Mouse (Mus musculus) liver, adult 2 months (tissue): ENCODE measurements around the gene Gabra5. TPM values are rescaled to one million over a fixed set of nuclear protein-coding genes. Genes with fewer than 3 reads are reported as not detected.

Experiments
- DNase-seq: peaks from one replicate; pipeline ENCODE4 v3.0.0-alpha.2; 2011; ENCODE audit warnings: low read depth, low spot score; ENCODE audit errors: extremely low read depth
- H3K27ac ChIP-seq: fragments of 200-500 bp; replicated peaks from 2 replicates; pipeline ENCODE4 v1.5.1; 2012; ENCODE audit warnings: low read depth, mild to moderate bottlenecking, control low read depth, inconsistent platforms, low read length; ENCODE audit not compliant: insufficient read depth
- H3K27me3 ChIP-seq: fragments of 200-500 bp; 2 replicates; pipeline ENCODE4 v1.6.1; 2012; ENCODE audit warnings: mild to moderate bottlenecking, moderate library complexity, low read length, inconsistent platforms; ENCODE audit not compliant: control insufficient read depth, insufficient read depth
- H3K36me3 ChIP-seq: fragments of 200-500 bp; 2 replicates; pipeline ENCODE4 v1.6.1; 2012; ENCODE audit warnings: low read length, inconsistent platforms; ENCODE audit not compliant: control insufficient read depth, insufficient read depth
- H3K4me1 ChIP-seq: fragments of 200-500 bp; 2 replicates; pipeline ENCODE4 v1.6.1; 2011; ENCODE audit warnings: low read length; ENCODE audit not compliant: control insufficient read depth, insufficient read depth
- H3K4me3 ChIP-seq: fragments of 200-500 bp; 2 replicates; pipeline ENCODE4 v1.5.1; 2011; ENCODE audit warnings: low read depth, mild to moderate bottlenecking, control low read depth, low read length, moderate library complexity; ENCODE audit not compliant: insufficient read depth
- H3K79me2 ChIP-seq: fragments of 200-500 bp; 2 replicates; pipeline ENCODE4 v1.6.1; 2012; ENCODE audit warnings: inconsistent platforms, mild to moderate bottlenecking, low read length, moderate library complexity; ENCODE audit not compliant: control insufficient read depth, insufficient read depth
- H3K9ac ChIP-seq: fragments of 200-500 bp; 2 replicates; pipeline ENCODE4 v1.6.1; 2012; ENCODE audit warnings: low read depth, mild to moderate bottlenecking, control low read depth, inconsistent platforms, low read length
- CTCF ChIP-seq: fragments of 200-500 bp; IDR thresholded peaks from 2 replicates; pipeline ENCODE4 v1.5.1; 2011; ENCODE audit warnings: low read depth, low read length, control low read depth
- POLR2A ChIP-seq: fragments of 200-500 bp; IDR thresholded peaks from 2 replicates; pipeline ENCODE4 v1.6.1; 2011; ENCODE audit warnings: low read length, control low read depth; ENCODE audit not compliant: insufficient read depth; ENCODE audit errors: extremely low read depth
- WGBS: fragments of 180-500 bp; shearing (Covaris S2); methylation state at CpG from one replicate; pipeline ENCODE4 v1.1.7; 2018; 5-methylcytosine and 5-hydroxymethylcytosine counted together
- polyA plus RNA-seq: library from polyadenylated mRNA; depleted of rRNA; stranded (reverse); fragments of >200 nt; gene quantifications from 2 replicates; pipeline ENCODE4 v1.2.3, GENCODE M21; 2012; rRNA removed
- total RNA-seq: library from RNA; depleted of rRNA; stranded (reverse); fragments of >200 nt; gene quantifications from 2 replicates; pipeline ENCODE4 v1.2.3, GENCODE M21; 2014; rRNA removed

Gabra5 gene
- total and polyA plus RNA-seq, 2 experiments, result not detected

GRCm38 (mm10) chr7:57384112-57384511 lies 125.7 kb downstream of the Gabra5 start:
- H3K27me3 ChIP-seq, result peaks cover 4% of the 10 kb centered on the region; the same call in 1 of the 2 replicates
- TF ChIP-seq POLR2A, result no peak
- no peak for TF ChIP-seq CTCF
- H3K79me2 ChIP-seq, result no peaks in the 10 kb centered on the region
- 27% methylated on average over 4 of the region's 4 CpGs for WGBS
- no peaks in the 10 kb centered on the region for H3K4me1 ChIP-seq
- no peak overlapping the region for H3K4me3 ChIP-seq
- no peaks in the 10 kb centered on the region for H3K36me3 ChIP-seq
- H3K27ac ChIP-seq, result no peak overlapping the region
- peak; percentile 28 for DNase-seq
- no peak overlapping the region for H3K9ac ChIP-seq

GRCm38 (mm10) chr7:57366013-57366390 lies 143.9 kb downstream of the Gabra5 start:
- Histone ChIP-seq H3K27ac (no peak overlapping the region), H3K9ac (no peak overlapping the region), H3K27me3 (no peaks in the 10 kb centered on the region), H3K79me2 (no peaks in the 10 kb centered on the region), H3K36me3 (no peaks in the 10 kb centered on the region), H3K4me1 (no peaks in the 10 kb centered on the region), H3K4me3 (no peak overlapping the region)
- no peak for TF ChIP-seq POLR2A
- TF ChIP-seq CTCF, result no peak
- 80% methylated on average over 5 of the region's 5 CpGs for WGBS
- no peak for DNase-seq

DNA sequence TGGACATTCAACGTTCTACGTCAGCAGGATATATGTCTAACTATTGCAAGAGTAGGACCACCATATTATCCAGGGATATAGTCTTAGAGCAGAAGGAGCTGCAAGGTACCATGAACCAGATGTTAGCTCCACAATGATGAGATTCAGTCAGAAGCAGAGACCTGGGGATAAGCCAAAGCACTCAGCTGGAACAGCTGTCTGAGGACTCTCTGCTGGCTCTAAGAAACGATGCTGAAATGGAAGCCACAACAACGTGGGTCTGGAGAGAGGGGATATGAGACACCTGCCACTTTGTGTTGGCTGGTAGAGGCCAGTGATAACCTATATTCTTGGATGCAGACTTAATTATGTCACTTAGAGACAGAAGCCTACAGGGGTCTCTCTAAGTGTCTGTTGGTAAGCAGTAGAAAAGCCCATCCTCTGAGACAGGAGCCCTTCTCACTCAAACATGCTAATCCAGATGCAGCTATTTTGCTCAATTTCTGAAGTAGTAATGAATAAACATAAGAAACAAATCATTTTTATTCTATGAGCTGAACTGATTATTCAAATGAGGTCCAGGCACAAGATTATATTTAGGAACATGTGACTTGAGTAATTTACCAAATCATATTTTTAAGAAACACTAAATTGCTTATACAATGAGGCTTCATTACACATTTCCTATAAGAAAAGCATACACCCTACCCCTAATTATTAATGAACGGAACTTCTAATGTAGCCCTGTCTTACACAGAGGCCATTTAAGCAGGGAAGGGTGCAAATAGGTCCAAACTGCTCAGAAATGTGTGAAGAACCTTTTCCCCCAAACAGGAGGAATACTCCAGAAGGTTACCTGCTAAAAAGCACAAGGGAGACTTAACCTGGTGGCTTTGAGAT lies 144.5 kb downstream of the Gabra5 start:
- WGBS, result 75% methylated on average over 5 of the region's 5 CpGs
- no peak overlapping the region for H3K4me3 ChIP-seq

GRCm38 (mm10) chr7:57363812-57364211 lies 146.0 kb downstream of the Gabra5 start:
- Histone ChIP-seq H3K27ac (no peak overlapping the region), H3K4me3 (no peak overlapping the region), H3K27me3 (no peaks in the 10 kb centered on the region), H3K9ac (no peak overlapping the region), H3K79me2 (no peaks in the 10 kb centered on the region), H3K36me3 (no peaks in the 10 kb centered on the region), H3K4me1 (no peaks in the 10 kb centered on the region)
- WGBS, result 74% methylated on average over 6 of the region's 6 CpGs
- TF ChIP-seq POLR2A (no peak), CTCF (no peak)
- DNase-seq, result no peak

More for the DNA sequence above, 144.5 kb downstream of the Gabra5 start:
- no peak for TF ChIP-seq POLR2A
- H3K4me1 ChIP-seq, result no peaks in the 10 kb centered on the region
- no peak overlapping the region for H3K9ac ChIP-seq
- no peaks in the 10 kb centered on the region for H3K79me2 ChIP-seq
- no peaks in the 10 kb centered on the region for H3K36me3 ChIP-seq
- no peak overlapping the region for H3K27ac ChIP-seq
- no peaks in the 10 kb centered on the region for H3K27me3 ChIP-seq
- no peak for DNase-seq

DNA sequence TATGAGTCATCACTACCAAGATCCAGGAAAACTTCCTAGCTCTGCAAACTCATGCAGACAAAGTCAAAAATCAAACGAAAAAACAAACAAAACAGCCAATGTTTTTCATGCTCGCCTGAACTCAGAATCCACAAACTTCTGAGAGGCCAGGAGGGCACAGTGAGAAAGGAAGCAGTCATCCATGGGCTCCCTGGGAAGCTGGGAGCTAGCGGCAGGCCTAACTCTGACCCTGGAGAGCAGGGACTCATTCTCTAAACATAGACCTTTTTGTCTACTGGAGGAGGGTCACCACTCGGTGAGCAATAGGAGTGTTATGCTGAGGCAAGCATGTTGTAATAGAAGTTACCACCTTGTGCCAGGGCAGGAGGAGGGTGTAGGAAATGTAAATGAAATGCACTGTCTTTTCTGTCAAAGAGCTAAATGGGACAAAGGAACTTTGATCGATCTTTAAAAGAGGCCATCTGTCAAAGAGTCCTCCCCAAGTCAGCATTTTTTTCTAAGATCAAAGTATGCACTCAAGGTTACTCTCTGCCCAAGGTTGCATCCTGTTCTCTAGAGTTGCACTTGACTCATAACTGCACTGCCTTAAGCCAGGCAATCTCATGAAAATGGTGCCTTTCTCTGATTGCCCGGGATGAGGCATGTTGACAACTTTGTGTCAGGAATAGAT lies 151.9 kb downstream of the Gabra5 start:
- Histone ChIP-seq H3K4me3 (no peak overlapping the region), H3K36me3 (no peaks in the 10 kb centered on the region), H3K27me3 (no peaks in the 10 kb centered on the region), H3K79me2 (no peaks in the 10 kb centered on the region), H3K4me1 (no peaks in the 10 kb centered on the region), H3K9ac (no peak overlapping the region), H3K27ac (no peak overlapping the region)
- TF ChIP-seq POLR2A, result no peak
- TF ChIP-seq CTCF, result no peak
- WGBS, result 60% methylated on average over 6 of the region's 6 CpGs
- peak; percentile 56 for DNase-seq

Other genes with a start within 250 kb of the Gabra5 start
- under 0.01 TPM in 1 of 2 replicates, not detected in the other for gene Gabrg3, start 122.9 kb downstream of the Gabra5 start, total RNA-seq
- gene Gabrg3, start 122.9 kb downstream of the Gabra5 start, polyA plus RNA-seq, result not detected in 2 replicates
- 0.27 and 0.28 TPM in 2 replicates for gene Gabrb3, start 90.4 kb downstream of the Gabra5 start, total RNA-seq
- gene Gabrb3, start 90.4 kb downstream of the Gabra5 start, polyA plus RNA-seq, result 0.07 and 0.55 TPM in 2 replicates